In genomic region chr13:24802131-24802691, GRCm38 (mm10) we compare ENCODE assay signal across 8 mouse cellular contexts. TPM values are rescaled to one million over a fixed set of nuclear protein-coding genes. Genes with fewer than 3 reads are reported as not detected.
DNase-seq lines count a peak whose midpoint lies in the region; ATAC-seq and TF ChIP-seq lines count a peak whose summit lies in the region.

No protein-coding gene starts in this region.

- peak overlapping the region; percentile 68 for H3K4me2 ChIP-seq in kidney, embryonic 16.5 days (replicated peaks; ENCODE audit: low read depth, low read length)
- peak overlapping the region; percentile 75 for H3K4me2 ChIP-seq in lung, postnatal 0 days (replicated peaks; ENCODE audit: low read depth, low read length)

- peak; percentile 43 to 51 for DNase-seq in right cerebral cortex, postnatal 10 days (ENCODE audit: low spot score in 2 of 2)
- DNase-seq in right cerebral cortex, postnatal 14 days = no peak
- peak; percentile 17 to 28 for DNase-seq in cerebellum, postnatal 36 days
- DNase-seq in heart, adult 9 months (ENCODE audit: low spot score in 2 of 2) = peak; percentile 37 to 45
- DNase-seq in lung, postnatal 0 days (ENCODE audit: low spot score) = peak; percentile 65
- DNase-seq in urinary bladder, postnatal 10 days (ENCODE audit: low spot score) = peak; percentile 13

- H3K36me3 ChIP-seq in kidney, embryonic 16.5 days (ENCODE audit: insufficient read depth, low read length) = peaks cover 13% of the 10 kb centered on the region
- H3K36me3 ChIP-seq in lung, postnatal 0 days (ENCODE audit: insufficient read depth, low read length) = no peaks in the 10 kb centered on the region

- H3K4me3 ChIP-seq in kidney, embryonic 16.5 days (ENCODE audit: low read length) = peak overlapping the region; percentile 99
- peak overlapping the region; percentile 99 for H3K4me3 ChIP-seq in lung, postnatal 0 days (ENCODE audit: low read depth, low read length)

- under 1% methylated on average over 26 of the region's 26 CpGs for WGBS in kidney, embryonic 16.5 days
- 0% methylated on average over 26 of the region's 26 CpGs for WGBS in lung, postnatal 0 days

- no peak for ATAC-seq in kidney, embryonic 16.5 days (ENCODE audit: low FRiP score, low TSS enrichment)
- ATAC-seq in lung, postnatal 0 days = no peak
- ATAC-seq in neutrophil, adult 5-6 weeks (ENCODE audit: extremely low read depth, insufficient number of reproducible peaks, low FRiP score, poor library complexity, severe bottlenecking) = peak; percentile 27; the same call in 1 of the 2 replicates

- H3K9ac ChIP-seq in kidney, embryonic 16.5 days (replicated peaks; ENCODE audit: low read length) = peak overlapping the region; percentile 89
- peak overlapping the region; percentile 98 for H3K9ac ChIP-seq in lung, postnatal 0 days (replicated peaks; ENCODE audit: low read depth)

- H3K9me3 ChIP-seq in kidney, embryonic 16.5 days (ENCODE audit: low read length) = no peaks in the 10 kb centered on the region
- no peaks in the 10 kb centered on the region for H3K9me3 ChIP-seq in lung, postnatal 0 days (ENCODE audit: low read length)

- H3K4me1 ChIP-seq in kidney, embryonic 16.5 days (ENCODE audit: insufficient read depth, low read length) = peaks cover 15% of the 10 kb centered on the region; the same call in 1 of the 2 replicates
- peaks cover 5% of the 10 kb centered on the region; the same call in 1 of the 2 replicates for H3K4me1 ChIP-seq in lung, postnatal 0 days (ENCODE audit: insufficient read depth, low read depth, low read length)

- no peaks in the 10 kb centered on the region for H3K27me3 ChIP-seq in kidney, embryonic 16.5 days (ENCODE audit: insufficient read depth, low read length)
- no peaks in the 10 kb centered on the region for H3K27me3 ChIP-seq in lung, postnatal 0 days (replicated peaks; ENCODE audit: insufficient read depth, low read length)

- no peak for TF ChIP-seq EP300 in lung, postnatal 0 days (IDR thresholded peaks at IDR 0.05)

- H3K27ac ChIP-seq in kidney, embryonic 16.5 days (ENCODE audit: low read length) = peak overlapping the region; percentile 99; the same call in 1 of the 2 replicates
- H3K27ac ChIP-seq in lung, postnatal 0 days (ENCODE audit: low read length) = peak overlapping the region; percentile 100

- no peak for TF ChIP-seq CTCF in lung, postnatal 0 days (IDR thresholded peaks at IDR 0.05)

RNA-seq across cellular contexts. Expression of gene BC005537, which starts 0.8 kb away (rescaled TPM):
- 14.2 and 17.1 TPM in 2 replicates for polyA plus RNA-seq in kidney, embryonic 16.5 days (2015; fragmentation: Nextera tagmentation; extraction: Ambion mirVana)
- polyA plus RNA-seq in lung, postnatal 0 days (2015; fragmentation: Nextera tagmentation; extraction: Ambion mirVana) = 18.5 and 20.8 TPM in 2 replicates
- 71.0 and 76.9 TPM in 2 replicates for total RNA-seq in neutrophil, adult 5-6 weeks (2017)

RNA-seq across cellular contexts. Expression of gene Acot13, which starts 29.1 kb away (rescaled TPM):
- polyA plus RNA-seq in kidney, embryonic 16.5 days (2015; fragmentation: Nextera tagmentation; extraction: Ambion mirVana) = 112 and 121 TPM in 2 replicates
- 87.2 and 92.5 TPM in 2 replicates for polyA plus RNA-seq in lung, postnatal 0 days (2015; fragmentation: Nextera tagmentation; extraction: Ambion mirVana)
- 24.4 and 27.4 TPM in 2 replicates for total RNA-seq in neutrophil, adult 5-6 weeks (2017)

RNA-seq across cellular contexts. Expression of gene Tdp2, which starts 29.3 kb away (rescaled TPM):
- 62.1 and 62.5 TPM in 2 replicates for polyA plus RNA-seq in kidney, embryonic 16.5 days (2015; fragmentation: Nextera tagmentation; extraction: Ambion mirVana)
- polyA plus RNA-seq in lung, postnatal 0 days (2015; fragmentation: Nextera tagmentation; extraction: Ambion mirVana) = 20.8 and 21.2 TPM in 2 replicates
- total RNA-seq in neutrophil, adult 5-6 weeks (2017) = 54.3 and 54.8 TPM in 2 replicates

RNA-seq across cellular contexts. Expression of gene Gmnn, which starts 40.5 kb away (rescaled TPM):
- 103 and 104 TPM in 2 replicates for polyA plus RNA-seq in kidney, embryonic 16.5 days (2015; fragmentation: Nextera tagmentation; extraction: Ambion mirVana)
- polyA plus RNA-seq in lung, postnatal 0 days (2015; fragmentation: Nextera tagmentation; extraction: Ambion mirVana) = 24.1 and 24.7 TPM in 2 replicates
- total RNA-seq in neutrophil, adult 5-6 weeks (2017) = 10.3 and 12.3 TPM in 2 replicates

RNA-seq across cellular contexts. Expression of gene D130043K22Rik, which starts 42.7 kb away (rescaled TPM):
- 0.76 and 1.4 TPM in 2 replicates for polyA plus RNA-seq in kidney, embryonic 16.5 days (2015; fragmentation: Nextera tagmentation; extraction: Ambion mirVana)
- polyA plus RNA-seq in lung, postnatal 0 days (2015; fragmentation: Nextera tagmentation; extraction: Ambion mirVana) = 0.33 and 0.35 TPM in 2 replicates
- total RNA-seq in neutrophil, adult 5-6 weeks (2017) = 0.12 TPM in 1 of 2 replicates, not detected in the other
